Mouse (Mus musculus) R1 (cell line): ENCODE measurements at regions not wholly inside any gene's neighbourhood (a gene's known extent, or its start where the extent isn't known, plus 50 kb on each side); places are given as distances from the start of the nearest gene placed in this dataset.

Experiments used
- DNase-seq: peaks from one replicate; pipeline ENCODE4 v3.0.0-alpha.2; 2018; ENCODE audit warnings: low read depth, low spot score

DNA sequence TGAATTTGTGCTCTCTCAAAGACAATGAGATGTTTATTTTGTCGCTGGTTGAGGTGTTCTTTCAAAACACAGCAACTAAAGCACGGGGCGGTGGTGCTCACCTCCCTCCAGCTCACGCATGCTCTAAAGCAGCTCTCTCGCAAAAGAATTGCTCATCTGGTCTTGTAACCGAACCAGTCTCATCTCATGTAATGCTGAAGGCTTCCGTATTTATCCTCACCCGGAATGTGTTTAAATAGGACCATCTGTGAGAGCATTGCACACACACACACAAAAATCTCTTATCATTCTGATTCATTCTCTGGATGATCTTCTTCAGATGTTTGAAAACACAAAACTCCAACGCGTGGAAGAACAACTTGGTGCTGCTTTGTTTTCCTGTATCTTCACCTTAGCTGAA lies 138.4 kb downstream of the Irs2 start:
- DNase-seq: no peak

DNA sequence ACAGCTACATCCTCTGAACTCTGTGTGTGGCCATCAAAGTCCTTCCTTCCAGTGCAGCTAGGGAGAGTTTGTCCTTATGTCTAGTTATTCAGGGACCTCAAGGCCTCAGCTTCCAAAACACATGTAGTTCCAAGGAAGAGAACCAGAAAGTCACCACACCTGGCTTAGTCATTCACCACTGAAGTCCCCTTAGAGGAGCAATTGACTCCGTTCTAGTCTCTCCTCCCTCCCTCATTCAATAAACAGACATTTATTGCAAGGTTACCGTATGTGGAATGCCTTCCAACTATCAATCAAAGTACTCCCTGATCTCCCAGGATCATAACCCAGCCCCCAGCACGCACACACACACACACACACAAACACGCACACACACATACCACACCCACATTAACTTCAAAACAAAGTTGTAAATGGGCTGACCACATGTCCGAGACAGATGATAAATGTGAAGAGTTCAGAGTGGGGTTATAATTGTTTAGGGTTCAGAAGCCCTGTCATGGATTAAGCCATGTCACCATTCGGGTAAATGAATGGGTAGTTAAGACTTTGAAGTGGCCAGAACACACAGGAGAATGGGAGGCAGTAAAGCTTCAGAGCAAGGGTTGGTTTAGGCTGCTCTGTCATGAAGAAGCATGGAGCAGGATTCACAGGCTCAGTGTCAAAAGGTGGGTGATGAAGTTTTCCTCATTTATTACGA lies 141.4 kb downstream of the Irs2 start:
- DNase-seq: no peak

DNA sequence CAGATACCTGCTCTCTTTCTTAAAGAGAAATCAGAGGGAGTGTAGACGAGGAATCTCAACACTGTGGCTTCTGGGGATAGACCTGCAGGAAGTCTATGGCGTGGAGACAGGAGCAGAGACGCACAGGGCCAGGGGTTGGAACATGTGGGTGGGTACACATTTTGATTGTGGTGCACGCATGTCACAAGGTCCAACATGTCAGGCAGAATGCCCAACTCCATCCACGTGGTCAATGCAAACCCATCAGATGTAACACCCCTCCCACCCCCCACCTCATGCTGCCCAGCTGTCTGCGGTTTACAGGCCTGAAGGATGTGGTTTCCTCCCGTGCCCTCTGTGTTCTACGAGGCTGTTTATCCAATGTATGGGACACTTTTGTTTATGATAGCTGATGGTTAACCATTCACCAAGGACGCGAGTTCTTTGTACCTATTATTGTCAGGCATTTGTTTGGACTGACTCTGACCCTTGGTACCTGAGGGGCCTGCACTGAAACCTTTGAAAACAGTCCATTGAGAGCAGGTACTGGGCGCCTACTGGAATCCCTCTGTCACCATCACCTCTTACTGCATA lies 142.2 kb downstream of the Irs2 start:
- DNase-seq: no peak

DNA sequence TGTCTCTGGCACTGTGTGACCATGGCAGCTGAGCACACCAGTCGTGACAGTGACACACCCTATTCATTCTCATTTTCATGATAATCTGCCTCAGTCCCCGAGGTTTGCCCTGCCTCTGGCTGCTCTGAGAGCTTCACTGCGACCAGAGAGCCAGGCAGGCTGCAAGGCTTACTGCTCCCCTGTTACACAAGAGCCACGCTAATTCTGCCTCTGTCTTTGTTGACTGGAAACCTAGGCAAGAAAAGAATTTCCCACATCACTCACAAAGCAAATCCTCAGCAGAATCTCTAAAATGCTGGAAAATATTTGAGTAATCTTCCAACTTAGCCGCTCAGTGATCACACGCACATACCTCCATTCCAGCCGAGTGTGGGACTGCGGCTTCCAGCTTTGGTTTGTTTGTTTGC lies 142.8 kb downstream of the Irs2 start:
- DNase-seq: peak; percentile 30

DNA sequence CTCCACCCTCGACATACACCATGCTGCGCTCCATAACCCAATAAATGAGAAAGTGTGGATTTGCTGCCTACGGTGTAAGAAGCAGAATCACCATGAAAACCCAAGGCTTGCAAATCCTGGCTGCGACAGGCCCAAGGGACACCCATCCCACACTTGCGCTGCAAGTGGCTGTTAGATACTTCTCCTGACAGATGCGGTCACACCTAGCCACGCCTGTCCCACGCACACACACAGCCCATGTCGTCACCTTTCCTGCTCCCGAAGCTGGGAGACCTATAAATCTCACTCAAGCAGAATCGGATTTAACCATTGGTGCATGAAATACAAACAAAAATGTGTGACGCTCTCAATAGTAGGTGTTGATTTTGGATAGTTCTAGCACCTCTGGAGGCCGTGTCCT lies 145.8 kb downstream of the Irs2 start:
- no peak for DNase-seq

DNA sequence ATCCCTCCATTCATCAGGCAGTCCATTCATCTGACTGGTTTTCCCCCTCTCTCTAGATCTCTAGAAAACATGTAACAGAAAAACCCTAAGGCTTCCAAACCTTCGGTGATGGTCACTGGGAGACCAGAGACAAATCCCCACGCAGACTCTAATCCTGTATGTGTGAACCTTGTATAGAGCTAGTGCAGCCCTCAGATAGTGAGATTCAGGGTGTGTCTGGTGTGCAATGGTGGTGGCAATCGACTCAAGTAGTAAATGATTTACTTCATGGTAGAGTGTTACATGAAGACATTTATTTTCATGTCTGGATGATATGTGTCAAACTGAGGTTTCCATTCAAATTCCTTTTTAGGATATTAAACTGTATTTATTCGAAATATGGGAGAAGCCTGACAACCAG lies 147.4 kb downstream of the Irs2 start:
- DNase-seq: no peak

DNA sequence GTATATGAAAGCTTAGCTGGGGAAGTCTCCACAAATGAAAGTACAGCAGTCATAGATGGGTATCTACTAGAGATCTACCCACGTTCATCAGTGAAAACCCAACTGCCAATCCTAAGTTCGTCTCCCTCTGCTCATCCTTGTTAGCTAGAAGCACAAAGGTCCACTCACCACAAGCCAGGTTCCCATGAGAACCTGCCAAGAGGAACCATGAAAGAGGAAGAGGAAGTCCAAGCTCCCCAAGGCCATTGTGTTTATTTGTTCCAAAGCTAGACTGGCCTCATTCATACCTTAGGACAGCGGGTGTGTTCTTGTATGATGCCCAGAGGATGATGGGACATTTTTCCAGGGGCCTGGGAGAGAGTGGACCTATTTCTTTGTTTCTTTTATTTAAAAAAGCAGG lies 150.4 kb downstream of the Irs2 start:
- no peak for DNase-seq

DNA sequence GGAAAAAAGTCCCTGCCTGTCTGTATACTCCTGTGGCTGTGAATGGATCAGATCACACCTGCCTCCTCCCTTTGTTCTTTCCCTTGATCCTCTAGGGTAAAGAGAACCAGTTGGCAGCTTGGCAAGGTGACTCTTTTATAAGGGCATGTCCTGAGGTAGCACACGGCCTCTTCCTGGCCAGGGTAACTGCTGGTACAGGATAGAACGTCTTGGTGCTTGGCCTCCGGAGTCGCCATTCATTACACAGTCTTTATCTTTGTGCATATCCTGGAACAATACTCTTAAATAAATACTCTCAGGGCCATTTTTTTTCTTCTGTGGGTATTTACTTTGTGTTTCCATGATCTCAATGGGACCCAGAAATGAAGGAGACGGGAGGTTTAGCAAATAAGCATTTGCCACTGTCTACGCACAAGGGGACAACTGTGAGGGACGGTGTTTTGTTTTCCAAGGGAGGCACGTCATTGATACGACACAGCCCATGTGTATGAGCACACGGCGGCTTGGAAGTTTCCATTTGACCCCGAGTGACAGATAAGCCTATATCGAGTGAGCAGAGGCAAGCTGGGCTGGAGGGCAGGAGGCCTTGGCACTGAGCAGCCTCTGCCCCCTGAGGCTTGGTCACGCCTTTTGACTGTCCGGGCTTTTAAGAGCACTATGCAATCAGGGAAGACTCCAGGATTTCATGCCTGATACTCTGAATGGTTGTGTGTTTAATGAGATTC lies 151.1 kb downstream of the Irs2 start:
- no peak for DNase-seq

DNA sequence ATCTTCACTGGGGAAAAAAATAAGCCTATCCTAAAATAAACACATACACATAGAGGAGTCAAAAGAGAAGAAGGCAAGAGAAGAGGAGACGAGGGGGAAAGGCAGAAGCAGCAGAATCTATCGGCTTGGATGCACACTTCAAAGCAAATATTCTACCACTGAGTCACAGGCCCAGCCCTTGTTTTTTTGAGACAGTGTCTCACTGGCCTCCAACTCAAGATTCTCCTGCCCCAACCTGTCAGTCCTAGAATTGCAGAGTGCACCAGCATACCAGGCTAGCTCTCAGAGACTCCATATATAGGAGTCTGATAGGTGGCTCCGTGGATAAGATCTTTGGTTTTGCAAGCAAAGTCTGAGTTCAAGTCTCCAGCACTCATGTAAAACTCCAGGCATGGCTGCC lies 152.6 kb downstream of the Irs2 start:
- no peak for DNase-seq

DNA sequence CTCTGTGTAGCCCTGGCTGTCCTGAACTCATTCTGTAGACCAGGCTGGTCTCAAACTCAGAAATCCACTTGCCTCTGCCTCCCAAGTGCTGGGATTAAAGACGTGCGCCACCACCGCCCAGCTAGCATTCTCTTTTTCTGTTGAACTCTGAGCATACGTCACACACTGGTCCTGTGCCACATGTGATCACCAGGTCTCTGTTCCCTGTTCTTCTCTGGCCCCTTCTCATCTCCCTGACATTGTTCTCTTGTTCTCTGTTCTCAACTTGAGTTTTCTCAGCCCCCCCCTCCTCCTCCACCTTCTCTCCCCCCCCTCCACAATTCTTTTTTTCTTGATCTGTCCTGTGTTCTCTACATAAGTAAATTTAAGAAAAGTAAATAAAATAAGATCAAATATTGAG lies 153.1 kb downstream of the Irs2 start:
- no peak for DNase-seq

DNA sequence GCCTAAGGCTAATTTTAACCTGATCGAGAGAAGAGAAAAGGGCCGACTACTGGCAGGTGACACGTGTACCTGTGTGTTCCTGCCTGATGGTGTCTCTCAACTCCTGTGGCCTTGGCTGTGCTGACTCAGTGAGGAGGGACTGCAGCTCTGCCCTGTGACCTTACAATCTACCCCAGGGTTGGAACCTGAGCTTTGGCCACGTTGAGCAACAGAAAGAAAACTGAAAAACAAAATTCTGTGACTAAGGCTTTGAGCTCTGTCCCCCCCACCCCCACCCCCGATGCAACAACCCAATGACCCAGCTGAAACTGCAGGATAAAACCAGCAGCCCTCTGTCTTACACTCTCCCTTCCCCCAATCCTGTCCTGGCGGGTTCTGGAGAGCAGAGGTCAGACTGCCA lies 153.7 kb downstream of the Irs2 start:
- no peak for DNase-seq

DNA sequence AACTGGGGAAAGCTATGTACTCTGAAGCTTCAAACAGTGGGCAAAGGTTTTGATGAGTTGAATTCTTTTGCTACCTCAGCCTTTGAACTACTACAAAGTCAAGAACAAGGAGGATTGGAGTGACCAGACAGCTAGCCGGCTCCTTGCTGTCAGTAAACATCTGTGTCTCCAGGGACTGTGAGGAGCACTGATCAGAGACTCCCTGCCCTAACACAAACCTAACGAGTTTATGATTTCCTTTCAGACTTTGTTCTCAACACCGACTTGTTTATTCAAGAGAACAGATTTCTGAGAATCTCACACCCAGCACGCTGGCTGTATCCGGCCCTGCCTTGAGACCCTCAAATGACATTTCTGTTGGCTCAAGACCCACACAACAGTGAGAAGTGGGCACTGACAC lies 154.4 kb downstream of the Irs2 start:
- no peak for DNase-seq

DNA sequence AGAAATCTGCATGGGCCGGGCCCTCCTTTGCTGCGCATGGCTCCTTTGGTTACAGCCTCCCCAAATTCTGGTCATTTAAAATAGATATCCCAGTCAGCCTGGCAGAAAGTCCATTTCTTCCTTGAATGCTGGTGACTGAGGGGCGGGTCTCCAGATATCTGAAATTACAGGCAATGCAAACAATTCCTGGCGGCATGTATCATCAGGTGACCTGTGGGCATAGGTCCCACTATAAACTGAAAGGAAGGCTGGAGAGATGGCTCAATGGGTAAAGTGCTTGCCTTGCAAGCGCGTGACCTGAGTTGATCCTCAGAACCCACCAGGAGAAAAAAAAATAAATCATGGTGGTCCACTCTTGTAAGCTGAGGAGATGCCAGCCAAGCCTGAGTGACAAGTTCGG lies 158.3 kb downstream of the Irs2 start:
- no peak for DNase-seq

DNA sequence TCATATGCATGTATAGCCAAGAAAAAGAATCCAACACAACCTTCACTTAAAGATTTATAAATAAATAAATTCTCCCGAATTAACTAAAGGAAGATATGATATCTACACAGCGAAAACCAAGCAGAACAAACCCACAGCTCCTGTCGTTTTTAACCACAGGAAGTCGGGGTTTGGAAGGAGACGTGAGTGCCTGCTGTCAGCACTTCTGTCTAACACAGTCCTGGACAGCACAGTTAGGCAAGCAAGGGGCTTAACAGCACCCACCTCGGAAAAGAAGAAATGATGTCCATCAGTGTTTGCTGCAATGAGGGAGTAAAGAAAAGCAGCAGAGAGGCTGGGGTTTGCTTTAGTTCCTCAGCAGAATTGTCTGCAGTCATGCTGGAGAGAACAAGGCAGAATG lies 162.7 kb downstream of the Irs2 start:
- DNase-seq: no peak

DNA sequence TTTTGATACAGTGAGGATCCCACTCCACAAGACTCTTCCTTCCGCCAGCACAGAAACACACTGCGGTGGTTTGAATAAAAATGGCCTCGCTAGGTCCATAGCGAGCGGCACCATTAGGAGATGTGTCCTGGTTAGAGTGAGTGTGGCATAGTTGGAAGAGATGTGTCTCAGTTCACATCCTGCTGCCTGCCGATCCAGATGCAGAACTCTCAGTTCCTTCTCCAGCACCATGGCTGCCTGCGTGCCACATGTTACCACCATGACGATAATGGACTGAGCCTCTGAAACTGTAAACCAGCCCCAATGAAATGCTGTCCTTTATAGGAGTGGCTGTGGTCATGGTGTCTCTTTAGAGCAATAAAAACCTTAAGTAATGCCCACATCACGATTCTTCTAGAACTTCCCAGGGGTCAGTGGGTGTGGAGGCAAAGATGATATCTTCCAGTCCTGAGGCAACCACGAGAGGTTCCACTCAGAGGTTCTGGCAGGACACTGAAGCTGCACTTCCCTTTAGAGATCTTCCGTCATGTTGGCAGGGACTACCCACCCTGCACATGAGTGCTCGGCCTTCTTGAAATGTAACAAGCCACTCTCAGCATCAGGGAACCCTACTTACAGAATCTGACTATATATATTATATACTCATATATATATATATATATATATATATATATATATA lies 167.3 kb downstream of the Irs2 start:
- DNase-seq: no peak

DNA sequence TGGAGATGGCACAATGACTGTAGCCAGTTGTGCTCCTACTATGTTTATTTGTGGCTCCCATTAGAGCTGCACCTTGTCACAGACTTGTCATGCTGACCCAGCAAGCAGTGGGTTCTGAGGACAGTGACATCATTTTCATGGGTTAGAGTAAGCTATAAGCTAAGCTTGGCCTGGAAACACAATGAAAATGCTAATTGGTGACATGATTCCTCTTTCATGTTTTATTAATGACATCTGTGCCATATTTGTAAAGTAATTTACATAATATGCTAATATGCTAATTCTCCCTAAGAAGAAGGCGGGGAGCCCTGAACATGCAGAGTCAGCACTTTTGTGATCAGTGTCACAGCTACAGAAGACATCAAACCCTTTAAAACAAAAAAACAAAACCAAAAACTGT lies 168.2 kb downstream of the Irs2 start:
- DNase-seq: no peak

DNA sequence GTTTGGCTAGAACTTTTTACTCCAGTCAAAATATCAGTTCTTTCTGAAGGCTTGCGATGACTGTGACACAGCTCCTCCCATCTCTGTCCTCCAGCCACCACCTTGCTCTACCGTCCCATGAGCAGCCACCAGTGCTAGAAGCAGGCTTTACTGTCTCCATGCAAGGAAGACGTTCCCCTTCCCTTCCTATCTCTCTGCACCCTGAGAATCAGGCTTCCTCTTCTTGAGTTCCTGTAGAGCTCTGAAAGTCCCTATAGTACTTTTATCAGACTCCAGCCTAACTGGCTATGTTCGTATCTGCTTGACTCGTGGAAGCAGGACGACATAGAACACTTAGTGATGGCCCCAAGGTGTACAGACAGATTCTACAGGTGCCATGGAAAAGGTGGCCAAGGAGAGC lies 173.2 kb downstream of the Irs2 start:
- no peak for DNase-seq

DNA sequence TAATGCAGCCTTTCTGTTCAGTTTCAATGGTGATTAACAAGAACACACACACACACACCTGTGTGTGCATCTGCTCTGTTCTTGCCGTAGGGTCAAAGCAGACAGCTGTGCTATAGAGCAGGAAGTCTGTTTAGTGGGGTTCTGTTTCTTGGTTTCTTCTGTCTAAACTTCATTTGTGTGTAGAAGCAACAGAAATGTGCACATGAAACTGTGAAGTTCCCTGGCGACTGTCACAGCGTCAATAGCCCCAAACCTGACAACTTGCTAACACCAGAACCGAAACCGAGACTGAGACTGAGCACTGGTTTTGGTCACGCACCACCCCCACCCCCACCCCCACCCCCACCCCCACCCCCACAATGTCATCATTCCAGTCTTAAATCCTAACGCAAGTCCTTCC lies 176.4 kb downstream of the Irs2 start:
- DNase-seq: no peak

DNA sequence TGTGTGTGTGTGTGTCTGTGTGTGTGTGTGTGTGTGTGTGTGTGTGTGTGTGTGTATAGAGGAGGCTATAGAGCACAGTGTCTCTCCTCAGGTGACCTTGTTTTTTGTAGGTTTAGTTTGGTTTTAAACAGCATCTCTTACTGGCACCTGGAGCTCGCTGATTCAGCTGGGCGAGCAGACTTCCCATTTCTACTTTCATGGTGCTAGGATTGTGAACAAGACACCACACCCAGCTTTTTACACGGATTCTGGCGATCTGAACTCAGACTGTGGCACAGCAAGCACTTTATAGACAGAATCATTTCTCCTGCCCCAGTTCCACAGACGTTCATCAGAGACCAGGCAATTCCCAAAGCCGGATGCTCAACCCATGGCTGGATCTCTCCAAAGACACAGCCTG lies 177.0 kb downstream of the Irs2 start:
- no peak for DNase-seq

DNA sequence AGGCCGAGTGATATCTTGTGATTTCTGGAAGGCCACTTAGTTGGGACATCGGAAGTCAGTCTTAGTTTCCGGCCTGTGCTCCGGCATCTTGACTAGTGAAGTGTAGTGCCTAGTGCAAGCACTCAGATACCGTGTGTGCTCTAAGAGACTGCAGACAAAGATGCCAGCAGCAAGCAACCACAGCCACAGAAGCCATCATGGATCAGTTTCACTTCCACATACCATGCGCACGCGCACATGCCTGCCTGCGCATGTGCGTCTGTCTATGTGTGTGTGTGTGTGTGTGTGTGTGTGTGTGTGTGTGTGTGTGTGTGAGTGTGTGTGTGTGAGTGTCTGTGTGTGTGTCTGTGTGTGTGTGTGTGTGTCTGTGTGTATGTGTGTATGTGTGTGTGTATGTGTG lies 177.4 kb downstream of the Irs2 start:
- DNase-seq: no peak

DNA sequence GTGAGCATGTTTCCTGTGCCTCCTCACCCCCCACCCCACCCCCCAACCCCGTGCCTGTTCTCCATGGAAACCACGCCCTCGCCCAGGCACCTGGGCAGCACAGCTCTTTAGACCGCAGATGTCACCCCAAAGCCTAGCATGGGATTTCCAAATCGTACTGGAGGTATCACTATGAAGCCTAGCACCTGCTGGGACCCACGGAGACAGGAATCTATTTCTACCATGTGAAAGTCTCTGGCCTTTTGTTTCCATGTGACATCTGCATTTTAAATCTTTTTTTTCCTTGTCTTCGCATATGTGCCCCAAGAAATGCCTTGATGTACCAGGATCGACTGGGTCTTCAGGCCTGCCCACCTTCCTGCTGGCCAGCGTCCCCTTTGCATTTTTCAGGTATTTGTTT lies 179.7 kb downstream of the Irs2 start:
- no peak for DNase-seq

DNA sequence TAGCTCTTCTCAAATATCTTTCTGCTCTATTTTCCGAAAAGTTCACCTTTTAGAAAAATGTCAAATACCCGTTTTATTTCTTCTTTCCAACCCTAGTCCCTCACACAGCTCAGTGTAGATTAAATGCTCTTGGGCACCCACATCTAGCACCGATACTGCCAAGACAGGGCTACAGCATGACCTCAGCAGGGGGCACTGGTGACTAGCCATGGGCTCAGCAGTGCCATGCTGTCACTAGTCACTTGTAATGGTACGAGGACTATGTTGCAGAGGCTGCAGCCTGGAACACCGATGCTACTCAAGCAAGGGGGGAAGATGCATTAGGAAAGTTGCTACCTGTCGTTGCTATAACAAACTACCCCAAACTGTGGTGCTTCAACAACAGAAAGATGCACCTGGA lies 180.7 kb downstream of the Irs2 start:
- DNase-seq: no peak

DNA sequence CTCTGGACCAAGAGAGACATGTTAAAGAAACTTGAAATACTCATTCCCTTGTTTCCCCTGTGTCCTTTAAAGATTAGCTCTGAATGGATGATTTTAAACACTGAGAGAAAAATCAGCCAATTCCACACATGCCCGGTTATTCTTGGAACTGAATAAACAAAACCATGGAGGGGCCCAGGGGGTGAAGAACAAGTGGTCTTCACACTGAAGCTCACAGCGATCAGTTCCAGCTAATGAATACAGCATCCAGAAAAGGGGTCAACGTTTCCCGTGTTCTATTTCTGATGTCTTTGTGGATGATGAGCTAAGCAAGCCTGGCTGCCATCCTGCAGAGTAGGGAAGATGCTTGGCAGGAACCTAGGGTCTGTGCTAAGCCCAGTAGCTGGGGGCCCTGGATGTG lies 182.3 kb downstream of the Irs2 start:
- no peak for DNase-seq
